Mouse (Mus musculus) cerebellum, adult 2 months (tissue): ENCODE measurements around the gene Mical3. TPM values are rescaled to one million over a fixed set of nuclear protein-coding genes. Genes with fewer than 3 reads are reported as not detected.

ENCODE experiments used
- DNase-seq, 2 experiments: peaks; one replicate each; pipeline ENCODE4 v3.0.0; 2021
- H3K27ac ChIP-seq: fragments of 200-500 bp; 2 replicates; pipeline ENCODE4 v1.5.1; 2012; ENCODE audit warnings: low read length, control low read depth, inconsistent platforms; ENCODE audit not compliant: insufficient read depth
- H3K27me3 ChIP-seq: fragments of 200-500 bp; 2 replicates; pipeline ENCODE4 v1.6.1; 2012; ENCODE audit warnings: inconsistent platforms, mild to moderate bottlenecking, low read length, moderate library complexity; ENCODE audit not compliant: control insufficient read depth, insufficient read depth
- H3K4me1 ChIP-seq: fragments of 200-500 bp; 2 replicates; pipeline ENCODE4 v1.6.1; 2011; ENCODE audit warnings: low read length; ENCODE audit not compliant: control insufficient read depth, insufficient read depth
- H3K4me3 ChIP-seq: fragments of 200-500 bp; replicated peaks from 2 replicates; pipeline ENCODE3; 2011; ENCODE audit warnings: mild to moderate bottlenecking, low read depth, low read length, control low read depth; ENCODE audit not compliant: insufficient read depth
- CTCF ChIP-seq: fragments of 200-500 bp; IDR thresholded peaks from 2 replicates; pipeline ENCODE4 v1.5.1; 2011; ENCODE audit warnings: low read depth, mild to moderate bottlenecking, control low read depth, low read length, moderate library complexity, borderline replicate concordance; ENCODE audit not compliant: insufficient read depth
- POLR2A ChIP-seq: fragments of 200-500 bp; IDR thresholded peaks from 2 replicates; pipeline ENCODE4 v1.6.1; 2011; ENCODE audit warnings: low read length, control low read depth, borderline replicate concordance; ENCODE audit not compliant: insufficient read depth
- WGBS: fragments of 180-500 bp; shearing (Covaris S2); methylation state at CpG from one replicate; pipeline ENCODE4 v1.1.7; 2018; 5-methylcytosine and 5-hydroxymethylcytosine counted together
- polyA plus RNA-seq: library from polyadenylated mRNA; depleted of rRNA; stranded (reverse); fragments of >200 nt; gene quantifications from 2 replicates; pipeline ENCODE4 v1.2.3, GENCODE M21; 2012

Mical3 gene
- polyA plus RNA-seq, 1 experiment: 75.7 TPM

- no peaks in the 10 kb centered on the region for H3K27me3 ChIP-seq
- DNase-seq: no peak
- H3K4me1 ChIP-seq: peaks cover 82% of the 10 kb centered on the region
- H3K4me3 ChIP-seq: no peak overlapping the region
- 0 out of 2 replicates have a peak overlapping the region, but pooled peaks have one; percentile 22 for H3K27ac ChIP-seq
- no peak for TF ChIP-seq CTCF
- TF ChIP-seq POLR2A: no peak
- 58% methylated on average over 4 of the region's 4 CpGs for WGBS
Observed at GRCm38 (mm10) chr6:121099228-121099608, 31.6 kb downstream of the Mical3 start.

- H3K4me1 ChIP-seq: peaks cover 81% of the 10 kb centered on the region
- no peaks in the 10 kb centered on the region for H3K27me3 ChIP-seq
- TF ChIP-seq CTCF (no peak), POLR2A (no peak)
- 50% methylated on average over 9 of the region's 9 CpGs for WGBS
- H3K4me3 ChIP-seq: no peak overlapping the region
- 0 out of 2 replicates have a peak overlapping the region, but pooled peaks have one; percentile 20 for H3K27ac ChIP-seq
- DNase-seq: peak; percentile 66 to 83
Observed at GRCm38 (mm10) chr6:121098511-121099227, 32.1 kb downstream of the Mical3 start.

- H3K4me1 ChIP-seq: peaks cover 75% of the 10 kb centered on the region
- no peaks in the 10 kb centered on the region for H3K27me3 ChIP-seq
- no peak overlapping the region for H3K27ac ChIP-seq
- no peak for DNase-seq
- TF ChIP-seq POLR2A (no peak), CTCF (no peak)
- H3K4me3 ChIP-seq: no peak overlapping the region
- WGBS: 44% methylated on average over 9 of the region's 9 CpGs
Observed at GRCm38 (mm10) chr6:121098109-121098508, 32.7 kb downstream of the Mical3 start.

DNA sequence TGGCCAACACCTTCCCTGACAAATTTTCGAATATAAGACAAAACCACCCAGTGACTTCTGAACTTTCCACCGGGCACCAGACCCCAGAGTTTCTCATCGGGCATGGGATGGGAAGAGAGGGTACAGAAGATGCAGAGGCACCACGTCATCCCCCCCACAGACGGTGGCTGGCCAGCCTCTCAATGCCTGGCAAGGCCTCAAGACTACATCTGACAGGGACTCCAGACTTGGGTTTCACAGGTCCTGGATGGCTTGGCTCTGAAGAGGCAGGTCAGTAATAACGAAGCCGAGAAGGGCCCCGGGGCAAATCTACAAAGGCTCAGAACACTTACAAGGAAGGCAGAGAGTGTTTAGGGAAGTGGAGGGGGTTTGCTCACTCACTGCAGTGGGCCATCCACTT is 33.9 kb downstream of the Mical3 start:
- 32% methylated on average over 8 of the region's 8 CpGs for WGBS
- Histone ChIP-seq H3K4me3 (no peak overlapping the region), H3K27ac (no peak overlapping the region), H3K4me1 (peaks cover 66% of the 10 kb centered on the region), H3K27me3 (no peaks in the 10 kb centered on the region)
- DNase-seq: no peak
- no peak for TF ChIP-seq POLR2A
- no peak for TF ChIP-seq CTCF

GRCm38 (mm10) chr6:121096390-121096789 is 34.4 kb downstream of the Mical3 start:
- 86% methylated on average over 8 of the region's 8 CpGs for WGBS
- Histone ChIP-seq H3K27me3 (no peaks in the 10 kb centered on the region), H3K4me1 (peaks cover 61% of the 10 kb centered on the region), H3K4me3 (no peak overlapping the region), H3K27ac (no peak overlapping the region)
- DNase-seq: no peak
- no peak for TF ChIP-seq CTCF
- TF ChIP-seq POLR2A: no peak

GRCm38 (mm10) chr6:121093662-121094408 is 37.0 kb downstream of the Mical3 start:
- no peak for TF ChIP-seq POLR2A
- TF ChIP-seq CTCF: no peak
- WGBS: 75% methylated on average over 8 of the region's 8 CpGs
- Histone ChIP-seq H3K4me3 (no peak overlapping the region), H3K4me1 (peaks cover 41% of the 10 kb centered on the region), H3K27me3 (no peaks in the 10 kb centered on the region), H3K27ac (no peak overlapping the region)
- no peak for DNase-seq

DNA sequence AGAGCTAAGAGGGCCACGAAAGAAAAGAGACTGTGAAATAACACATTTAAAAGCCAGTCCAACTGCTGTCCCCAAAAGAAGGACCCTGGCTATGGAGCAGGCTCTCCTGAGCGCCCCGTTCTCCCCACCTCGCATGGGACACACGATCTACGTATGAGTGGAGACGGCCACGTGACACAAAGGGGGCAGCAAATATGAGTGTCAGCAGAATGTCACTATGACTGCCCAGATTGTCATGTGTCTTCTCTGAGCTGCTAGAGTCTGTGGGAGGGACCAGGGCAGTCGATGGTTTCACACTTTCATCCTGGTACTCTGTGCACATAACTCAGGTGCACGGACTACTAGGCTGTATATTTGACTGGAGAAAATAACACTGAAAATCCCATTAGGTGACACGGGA is 40.0 kb downstream of the Mical3 start:
- Histone ChIP-seq H3K27me3 (no peaks in the 10 kb centered on the region), H3K4me3 (no peak overlapping the region), H3K4me1 (peaks cover 37% of the 10 kb centered on the region), H3K27ac (no peak overlapping the region)
- 92% methylated on average over 11 of the region's 11 CpGs for WGBS
- TF ChIP-seq CTCF (no peak), POLR2A (no peak)
- DNase-seq: no peak
